Mouse (Mus musculus): ENCODE measurements around the gene Mettl21a.
"Not testable (repeated sequence)": the region's sequence is repeated elsewhere in the genome, so short reads cannot be mapped to it uniquely, and the experiment has no call there.

The Mettl21a gene

DNA sequence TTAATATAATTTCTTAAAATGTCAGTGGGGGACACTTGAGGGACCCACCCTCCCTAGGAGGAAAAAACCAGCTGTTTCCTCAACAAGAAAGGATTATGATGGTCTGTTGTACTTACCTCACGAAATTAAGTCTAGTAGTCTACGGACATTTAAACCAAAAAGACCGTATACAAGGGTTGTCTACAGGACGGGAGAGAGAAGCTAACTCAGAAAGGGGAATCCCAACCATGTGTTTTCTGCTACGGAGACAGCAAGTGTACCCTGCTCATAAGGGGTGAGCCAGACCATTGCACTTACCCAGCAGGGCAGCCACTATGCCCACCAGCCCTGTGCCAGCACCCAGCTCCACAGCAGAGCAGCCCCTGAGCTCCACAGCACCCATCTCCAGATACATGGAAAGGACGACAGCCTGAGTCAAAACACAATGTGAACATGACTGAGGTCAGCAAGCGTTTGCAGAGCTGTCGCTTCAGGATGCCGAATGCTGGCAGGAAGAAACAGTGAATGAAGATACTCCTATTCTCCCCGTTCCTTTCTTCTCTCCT is 2.2 kb downstream of the Mettl21a start:
- DNase-seq (ENCODE audit: low read depth): no peak

DNA sequence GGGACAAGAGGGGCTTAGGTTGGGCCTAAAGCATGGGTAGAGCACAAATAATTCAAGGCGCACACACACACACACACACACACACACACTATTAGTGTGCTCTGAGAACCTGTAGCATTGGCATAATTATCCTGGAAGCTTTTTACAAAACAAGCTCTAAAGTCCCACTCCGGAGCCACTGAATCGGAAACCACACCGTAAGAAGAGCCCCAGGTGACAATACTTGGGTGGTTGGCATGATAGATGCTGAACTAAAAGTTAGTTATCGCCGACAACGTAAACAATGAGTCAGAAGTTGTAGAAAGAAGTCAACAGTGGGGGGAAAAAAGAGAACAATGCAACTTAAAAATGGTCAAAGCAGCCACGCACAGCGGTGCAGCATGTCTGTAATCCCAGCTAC is 2.7 kb downstream of the Mettl21a start:
- no peak for DNase-seq (ENCODE audit: low read depth)

DNA sequence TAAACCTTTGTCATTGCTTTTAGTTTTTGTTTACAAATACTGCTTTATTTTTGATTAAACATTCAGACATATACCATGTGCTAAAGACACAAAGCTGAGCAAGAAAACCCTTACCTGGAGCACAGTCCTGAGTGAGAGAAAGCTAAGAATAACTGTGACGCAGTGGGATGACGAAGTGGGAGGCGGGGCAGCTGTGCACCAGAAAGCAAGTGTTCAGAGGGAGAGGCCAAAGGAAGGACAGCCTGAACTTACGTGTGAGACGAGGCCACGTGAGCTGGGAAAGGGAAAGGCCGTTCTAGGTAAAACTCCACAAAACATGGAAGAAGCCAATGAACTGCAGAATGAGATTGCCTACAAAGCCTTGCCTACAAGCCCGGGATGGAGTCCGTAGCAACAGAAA is 7.1 kb downstream of the Mettl21a start:
- no peak for DNase-seq (ENCODE audit: low read depth)

DNA sequence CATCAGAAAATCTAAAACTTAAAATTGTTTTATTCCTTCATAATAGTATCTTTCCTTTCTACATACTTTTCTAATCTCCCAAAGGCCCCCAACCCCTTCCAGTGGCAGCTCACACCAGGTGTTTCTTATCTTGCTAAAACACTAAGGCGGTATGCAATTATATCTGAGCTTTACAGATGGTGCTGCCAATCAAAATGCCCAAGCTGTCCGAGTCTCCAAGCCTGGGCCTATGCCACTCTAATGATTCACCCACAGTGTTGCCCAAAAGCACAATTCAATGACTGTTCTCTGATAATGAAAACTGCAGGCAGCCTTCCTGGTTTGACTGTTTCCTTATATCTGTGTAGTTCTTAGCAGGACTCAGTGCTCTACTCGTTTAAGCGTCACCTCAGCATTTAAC is 7.9 kb downstream of the Mettl21a start:
- peak; percentile 13 for DNase-seq (ENCODE audit: low read depth)

DNA sequence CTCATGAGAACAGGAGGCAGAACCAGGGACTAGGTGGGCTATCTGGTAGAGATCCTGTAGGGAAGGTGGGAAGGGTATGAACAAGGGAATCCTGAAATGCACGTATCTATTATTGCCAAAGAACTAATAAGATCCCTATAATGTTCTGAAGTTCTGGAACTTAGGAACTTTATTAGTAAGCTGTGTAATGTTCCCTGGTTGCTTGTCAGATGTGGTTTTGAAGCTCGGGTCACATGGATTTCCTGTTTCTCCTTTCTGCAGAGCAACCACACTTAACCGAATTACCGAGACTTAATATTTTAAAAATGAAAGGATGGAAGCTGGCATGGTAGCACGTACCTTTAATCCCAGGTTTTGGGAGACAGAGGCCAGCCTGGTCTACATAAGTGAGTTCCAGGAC is 13.7 kb downstream of the Mettl21a start:
- DNase-seq (ENCODE audit: low read depth): no peak

DNA sequence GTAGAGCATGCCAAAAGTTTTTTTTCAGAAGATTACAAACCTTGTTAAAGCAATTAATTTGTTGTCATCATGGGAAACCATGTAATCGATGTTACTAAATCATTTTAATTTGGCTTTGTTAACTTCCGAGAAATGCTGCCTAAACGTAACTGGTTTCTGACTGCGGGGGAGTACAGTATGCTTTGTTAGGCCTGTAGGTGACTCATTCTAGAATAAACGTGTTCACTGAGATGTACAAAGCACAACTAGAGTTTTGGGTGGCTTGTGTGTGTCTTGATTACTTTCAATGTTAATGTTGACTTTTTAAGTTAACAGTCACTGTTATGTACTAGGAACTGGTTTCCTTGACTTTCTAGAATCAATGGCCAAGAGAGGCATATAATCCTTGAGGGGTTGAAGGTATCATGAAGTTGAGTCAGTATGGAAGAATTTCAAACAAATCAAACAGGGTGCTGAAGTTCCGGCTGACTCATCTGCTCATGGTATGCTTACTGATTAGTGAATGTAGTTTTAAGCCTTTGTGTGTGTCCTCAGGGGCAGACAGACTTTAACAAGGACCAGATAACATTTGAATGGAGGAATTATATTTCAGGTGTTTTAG is 15.7 kb downstream of the Mettl21a start:
- no peak for DNase-seq (ENCODE audit: low read depth)

DNA sequence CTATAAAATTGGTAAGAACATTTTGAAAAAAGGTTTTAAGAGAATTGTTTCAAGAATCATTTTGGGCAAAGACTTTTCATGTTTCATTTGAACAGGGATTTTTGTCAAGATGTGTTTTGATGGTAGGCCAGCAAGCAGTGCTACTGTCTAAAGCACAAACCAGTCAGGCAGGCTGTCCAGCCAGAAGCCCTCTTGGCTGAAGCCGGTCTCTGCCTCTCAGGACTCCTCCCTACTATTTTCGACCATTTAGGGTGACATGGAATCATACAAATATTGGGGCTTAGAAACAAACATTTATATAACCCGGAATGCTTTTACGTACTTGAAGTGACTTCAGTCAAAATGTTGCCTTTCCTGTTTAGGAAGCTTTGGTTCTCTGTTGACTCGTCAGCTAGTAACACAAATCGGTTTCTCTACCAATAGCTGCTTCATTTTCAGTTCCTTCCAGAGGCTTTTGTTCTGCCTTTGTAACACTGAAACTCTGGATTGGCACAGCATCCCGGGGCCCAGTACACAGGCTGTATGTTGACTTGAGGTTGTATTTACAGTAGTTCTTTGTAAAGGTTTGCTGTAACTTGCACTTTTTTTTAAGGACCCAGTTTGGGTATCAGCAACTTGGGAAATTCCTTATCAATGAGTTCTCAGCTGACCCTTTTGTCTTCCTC is 16.5 kb downstream of the Mettl21a start:
- DNase-seq (ENCODE audit: low read depth): no peak

DNA sequence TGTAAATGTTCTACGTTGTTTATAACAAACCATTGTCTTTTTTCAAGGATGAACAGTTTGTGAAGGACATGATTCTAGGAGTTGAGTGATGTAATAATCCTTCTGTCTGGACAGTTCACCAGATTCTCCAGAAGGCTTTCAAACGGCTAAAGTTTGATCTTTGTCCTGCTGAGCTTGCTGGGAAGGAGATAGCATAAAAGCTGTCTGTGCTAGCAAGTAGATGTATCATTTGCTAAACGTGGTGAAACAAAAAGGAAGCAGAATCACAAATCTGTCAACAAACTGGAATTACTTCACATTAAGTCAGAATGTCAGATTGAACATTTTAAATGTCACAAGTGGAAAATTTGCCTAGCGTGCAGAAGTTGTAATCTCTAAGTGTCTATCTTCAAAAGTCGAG is 18.1 kb downstream of the Mettl21a start:
- DNase-seq (ENCODE audit: low read depth): no peak

DNA sequence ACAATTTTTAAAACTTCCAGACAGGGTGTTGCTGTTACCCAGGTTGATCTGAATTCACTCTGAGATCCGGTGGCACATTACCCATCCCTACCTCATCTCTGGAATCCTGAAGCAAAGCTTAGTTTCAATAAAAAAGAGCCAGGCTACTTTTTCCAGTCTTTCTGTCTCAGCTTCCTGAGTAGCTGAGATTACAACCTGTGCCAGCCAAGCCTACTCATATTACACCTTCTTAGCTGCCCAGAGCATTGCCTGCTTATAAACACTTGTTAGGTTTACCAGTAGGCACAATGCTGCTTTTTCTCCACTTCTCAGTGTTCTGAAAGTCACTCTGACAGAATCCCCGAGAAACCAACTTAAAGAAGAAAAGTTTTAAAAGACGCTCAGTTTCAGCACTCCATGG is 38.2 kb downstream of the Mettl21a start:
- no peak for DNase-seq (ENCODE audit: low read depth)

DNA sequence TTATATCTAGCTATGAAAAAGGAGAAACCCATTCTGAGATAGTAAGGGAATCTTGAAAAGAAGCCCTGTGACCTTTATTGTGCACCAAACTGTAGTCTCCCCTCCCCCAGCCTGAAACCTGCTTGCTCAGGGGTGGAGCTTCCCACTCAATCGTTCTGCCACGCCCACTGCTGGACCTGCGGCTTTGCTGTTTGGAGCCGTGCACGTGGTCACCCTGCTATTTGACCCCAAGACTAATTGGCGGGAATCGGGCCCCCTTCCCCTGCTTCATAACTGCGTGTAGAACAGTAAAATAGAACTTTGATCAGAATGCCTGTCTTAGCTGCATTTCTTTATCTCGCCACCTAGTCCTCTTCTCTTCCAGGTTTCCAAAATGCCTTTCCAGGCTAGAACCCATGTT is 39.1 kb downstream of the Mettl21a start:
- DNase-seq (ENCODE audit: low read depth): not testable (repeated sequence)

DNA sequence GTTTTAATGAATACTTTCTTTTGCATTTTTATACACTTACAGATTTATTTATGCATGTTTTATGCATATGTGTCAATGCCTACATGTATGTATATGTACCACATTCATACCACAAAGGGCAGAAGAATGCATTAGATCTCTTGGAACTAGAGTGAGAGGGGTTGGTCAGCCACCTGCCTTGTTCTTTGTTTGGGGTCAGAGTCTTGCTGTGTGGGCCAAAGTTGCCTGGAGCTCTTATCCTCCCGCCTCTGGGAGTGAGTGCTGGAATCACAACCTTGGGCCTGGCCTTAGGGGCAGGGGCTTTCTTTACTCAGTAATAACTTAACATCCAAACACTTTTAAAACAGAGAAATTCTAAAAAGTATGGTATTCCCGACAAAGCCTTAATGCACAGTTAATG is 40.3 kb downstream of the Mettl21a start:
- no peak for DNase-seq (ENCODE audit: low read depth)

DNA sequence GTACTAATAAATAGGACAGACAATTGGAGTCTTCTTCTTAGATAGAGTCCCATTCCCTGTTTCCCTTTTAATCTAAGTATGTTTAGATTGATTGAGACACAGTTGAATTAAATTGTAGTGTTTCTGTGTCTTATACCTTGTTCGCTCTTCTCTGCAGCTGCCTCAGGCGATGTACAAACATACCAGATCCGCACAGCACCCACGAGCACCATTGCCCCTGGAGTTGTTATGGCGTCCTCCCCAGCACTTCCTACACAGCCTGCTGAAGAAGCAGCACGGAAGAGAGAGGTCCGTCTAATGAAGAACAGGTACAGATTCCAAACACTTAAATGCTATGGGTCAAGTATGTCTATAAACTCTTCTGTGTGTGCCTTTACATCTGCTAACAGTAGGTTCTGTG is 41.0 kb downstream of the Mettl21a start:
- DNase-seq (ENCODE audit: low read depth): no peak

DNA sequence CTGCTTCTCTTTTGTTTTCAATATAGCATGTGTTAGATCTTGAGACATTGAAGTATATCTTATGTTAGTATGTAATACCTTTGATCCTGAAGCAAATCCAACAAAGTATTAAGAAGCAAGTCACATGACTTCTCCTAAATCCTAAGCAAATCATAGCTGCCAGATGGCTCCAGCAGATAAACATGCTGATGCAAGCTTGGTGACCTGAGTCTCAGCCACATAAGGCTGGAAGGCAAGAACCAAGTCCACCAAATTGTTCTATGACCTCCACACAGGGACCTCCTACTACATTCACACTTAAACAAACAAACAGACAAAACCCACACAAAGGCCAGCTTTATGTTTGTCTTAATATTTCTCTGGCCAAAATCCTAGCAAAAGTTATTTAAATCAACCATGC is 48.8 kb downstream of the Mettl21a start:
- DNase-seq (ENCODE audit: low read depth): no peak

DNA sequence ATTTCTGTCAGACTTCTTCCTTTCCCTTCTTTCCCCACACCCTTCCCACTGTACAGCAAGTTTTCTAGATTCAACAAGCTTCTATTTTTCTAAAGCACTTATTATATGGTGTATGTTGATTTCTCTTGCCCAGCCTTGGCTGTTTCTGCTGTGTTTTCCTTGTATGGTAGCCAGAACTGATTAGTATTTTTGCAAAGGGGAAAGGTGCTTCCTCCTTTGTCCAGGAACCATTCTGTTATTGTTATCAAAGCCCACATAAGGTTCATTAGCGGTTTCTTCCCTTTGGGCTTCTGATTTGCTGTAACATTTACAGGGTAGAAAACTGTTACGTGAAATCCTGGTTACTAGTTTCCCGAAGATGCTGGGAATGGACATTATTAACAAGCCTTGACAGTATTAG is 56.9 kb downstream of the Mettl21a start:
- no peak for DNase-seq (ENCODE audit: low read depth)
